Mouse (Mus musculus) lung, embryonic 16.5 days (tissue): Measurements from ENCODE around the gene Bsn. TPM values are rescaled to one million over a fixed set of nuclear protein-coding genes. Genes with fewer than 3 reads are reported as not detected.

Experiments used
- ATAC-seq: fragments of 200-750 bp; cut with Nextera tagmentation; 2 replicates; pipeline ENCODE4 v1.8.0; 2017; ENCODE audit warnings: low read depth, mild to moderate bottlenecking, moderate library complexity
- H3K27ac ChIP-seq: fragments of 300-500 bp; sonication (generic); 2 replicates; pipeline ENCODE4 v1.5.1; 2014; ENCODE audit warnings: mild to moderate bottlenecking, control low read depth, low read length
- H3K27me3 ChIP-seq: fragments of 300-500 bp; sonication (generic); 2 replicates; pipeline ENCODE4 v1.6.1; 2014; ENCODE audit warnings: low read depth, low read length, mixed read lengths; ENCODE audit not compliant: control insufficient read depth, insufficient read depth
- H3K36me3 ChIP-seq: fragments of 300-500 bp; sonication (generic); 2 replicates; pipeline ENCODE4 v1.6.1; 2014; ENCODE audit warnings: low read length; ENCODE audit not compliant: control insufficient read depth, insufficient read depth
- H3K4me1 ChIP-seq: fragments of 300-500 bp; sonication (generic); replicated peaks from 2 replicates; pipeline ENCODE4 v1.6.1; 2014; ENCODE audit warnings: low read length, mixed read lengths; ENCODE audit not compliant: control insufficient read depth, insufficient read depth
- H3K4me2 ChIP-seq: fragments of 300-500 bp; sonication (generic); 2 replicates; pipeline ENCODE4 v1.6.1; 2014; ENCODE audit warnings: low read depth, low read length, control low read depth
- H3K4me3 ChIP-seq: fragments of 300-500 bp; sonication (generic); 2 replicates; pipeline ENCODE4 v1.5.1; 2014; ENCODE audit warnings: mild to moderate bottlenecking, low read length, control low read depth
- H3K9ac ChIP-seq: fragments of 300-500 bp; sonication (generic); 2 replicates; pipeline ENCODE4 v1.6.1; 2014; ENCODE audit warnings: low read length, control low read depth
- H3K9me3 ChIP-seq: fragments of 300-500 bp; sonication (generic); 2 replicates; pipeline ENCODE4 v1.6.1; 2016; ENCODE audit warnings: low read length; ENCODE audit not compliant: control insufficient read depth
- WGBS: fragments of 180-500 bp; shearing (Covaris S2); extraction: QIAGEN DNeasy Blood & Tissue Kit; methylation state at CpG from one replicate; pipeline ENCODE4 v1.1.7; 2014; 5-methylcytosine and 5-hydroxymethylcytosine counted together
- polyA plus RNA-seq: library from polyadenylated mRNA; unstranded; fragments of >200 nt; fragmentation: Nextera tagmentation; extraction: Ambion mirVana; gene quantifications from 2 replicates; pipeline ENCODE4 v1.2.1, GENCODE M21; 2015

Bsn gene
- polyA plus RNA-seq, 1 experiment from 2014 or later: 0.26 TPM

GRCm38 (mm10) chr9:108082549-108082948 is 107.6 kb downstream of the Bsn start:
- no peak overlapping the region for H3K27ac ChIP-seq
- H3K9me3 ChIP-seq: no peaks in the 10 kb centered on the region
- peaks cover 20% of the 10 kb centered on the region for H3K36me3 ChIP-seq
- peak overlapping the region; percentile 43 for H3K4me2 ChIP-seq
- H3K4me1 ChIP-seq: peaks cover 8% of the 10 kb centered on the region; the same call in 1 of the 2 replicates
- H3K4me3 ChIP-seq: peak overlapping the region; percentile 25
- 5% methylated on average over 19 of the region's 19 CpGs for WGBS
- H3K27me3 ChIP-seq: peaks cover 25% of the 10 kb centered on the region
- peak overlapping the region; percentile 21; the same call in 1 of the 2 replicates for H3K9ac ChIP-seq
- no peak for ATAC-seq

GRCm38 (mm10) chr9:108080168-108080567 is 110.0 kb downstream of the Bsn start, which contains the start of gene Mst1:
Gene Mst1 (plus strand): TSS chr9:108080436.
- ATAC-seq: no peak
- 65% methylated on average over 5 of the region's 5 CpGs for WGBS
- no peak within 1 kb of the TSS for H3K27ac ChIP-seq

GRCm38 (mm10) chr9:108073141-108073930 is 116.8 kb downstream of the Bsn start:
- no peak overlapping the region for H3K9ac ChIP-seq
- no peaks in the 10 kb centered on the region for H3K9me3 ChIP-seq
- no peak overlapping the region for H3K27ac ChIP-seq
- H3K4me3 ChIP-seq: no peak overlapping the region
- 59% methylated on average over 7 of the region's 7 CpGs for WGBS
- peaks cover 2% of the 10 kb centered on the region; the same call in 1 of the 2 replicates for H3K4me1 ChIP-seq
- 0 out of 2 replicates have a peak, but pooled peaks have one; percentile 21 for ATAC-seq
- H3K36me3 ChIP-seq: peaks cover 4% of the 10 kb centered on the region; the same call in 1 of the 2 replicates
- H3K27me3 ChIP-seq: no peaks in the 10 kb centered on the region
- no peak overlapping the region for H3K4me2 ChIP-seq

More at GRCm38 (mm10) chr9:108080168-108080567, 110.0 kb downstream of the Bsn start, which contains the start of gene Mst1:
- H3K9me3 ChIP-seq: no peaks in the 10 kb centered on the region
- peak within 1 kb of the TSS; percentile 83 for H3K9ac ChIP-seq
- H3K27me3 ChIP-seq: peaks cover 25% of the 10 kb centered on the region
- peaks cover 8% of the 10 kb centered on the region; the same call in 1 of the 2 replicates for H3K4me1 ChIP-seq
- H3K4me3 ChIP-seq: peak within 1 kb of the TSS; percentile 65
- peaks cover 2% of the 10 kb centered on the region; the same call in 1 of the 2 replicates for H3K36me3 ChIP-seq
- peak within 1 kb of the TSS; percentile 86 for H3K4me2 ChIP-seq

GRCm38 (mm10) chr9:108072481-108072924 is 117.7 kb downstream of the Bsn start:
- 62% methylated on average over 9 of the region's 9 CpGs for WGBS

GRCm38 (mm10) chr9:108071801-108072200 is 118.4 kb downstream of the Bsn start:
- WGBS: 62% methylated on average over 4 of the region's 4 CpGs
- Histone ChIP-seq H3K4me2 (no peak overlapping the region), H3K9ac (no peak overlapping the region), H3K27me3 (no peaks in the 10 kb centered on the region), H3K36me3 (peaks cover 4% of the 10 kb centered on the region; the same call in 1 of the 2 replicates), H3K4me1 (no peaks in the 10 kb centered on the region), H3K27ac (no peak overlapping the region), H3K9me3 (no peaks in the 10 kb centered on the region), H3K4me3 (no peak overlapping the region)
- no peak for ATAC-seq

More at GRCm38 (mm10) chr9:108072481-108072924, 117.7 kb downstream of the Bsn start:
- ATAC-seq: no peak
- Histone ChIP-seq H3K4me2 (no peak overlapping the region), H3K9me3 (no peaks in the 10 kb centered on the region), H3K36me3 (peaks cover 4% of the 10 kb centered on the region; the same call in 1 of the 2 replicates), H3K4me1 (no peaks in the 10 kb centered on the region), H3K4me3 (no peak overlapping the region), H3K9ac (0 out of 2 replicates have a peak overlapping the region, but pooled peaks have one; percentile 4), H3K27ac (0 out of 2 replicates have a peak overlapping the region, but pooled peaks have one; percentile 17), H3K27me3 (no peaks in the 10 kb centered on the region)

- Histone ChIP-seq H3K4me1 (no peaks in the 10 kb centered on the region), H3K4me2 (no peak overlapping the region), H3K36me3 (peaks cover 4% of the 10 kb centered on the region; the same call in 1 of the 2 replicates), H3K27ac (no peak overlapping the region), H3K4me3 (no peak overlapping the region), H3K9ac (no peak overlapping the region), H3K9me3 (no peaks in the 10 kb centered on the region), H3K27me3 (no peaks in the 10 kb centered on the region)
- no peak for ATAC-seq
- 84% methylated on average over 7 of the region's 7 CpGs for WGBS
Measured at GRCm38 (mm10) chr9:108069529-108069928, 120.7 kb downstream of the Bsn start.

GRCm38 (mm10) chr9:108069007-108069406 is 121.2 kb downstream of the Bsn start:
- WGBS: 84% methylated on average over 9 of the region's 9 CpGs
- no peak overlapping the region for H3K27ac ChIP-seq
- ATAC-seq: no peak
- H3K4me1 ChIP-seq: no peaks in the 10 kb centered on the region
- H3K9me3 ChIP-seq: no peaks in the 10 kb centered on the region
- H3K9ac ChIP-seq: no peak overlapping the region
- H3K36me3 ChIP-seq: peaks cover 4% of the 10 kb centered on the region; the same call in 1 of the 2 replicates
- H3K4me2 ChIP-seq: no peak overlapping the region
- H3K4me3 ChIP-seq: no peak overlapping the region
- H3K27me3 ChIP-seq: no peaks in the 10 kb centered on the region

GRCm38 (mm10) chr9:108067900-108068299 is 122.3 kb downstream of the Bsn start:
- H3K4me3 ChIP-seq: no peak overlapping the region
- no peaks in the 10 kb centered on the region for H3K9me3 ChIP-seq
- no peaks in the 10 kb centered on the region for H3K4me1 ChIP-seq
- H3K4me2 ChIP-seq: no peak overlapping the region
- ATAC-seq: peak; percentile 50; the same call in 1 of the 2 replicates
- no peaks in the 10 kb centered on the region for H3K27me3 ChIP-seq
- 14% methylated on average over 8 of the region's 8 CpGs for WGBS
- H3K9ac ChIP-seq: no peak overlapping the region
- H3K36me3 ChIP-seq: peaks cover 5% of the 10 kb centered on the region
- no peak overlapping the region for H3K27ac ChIP-seq

- ATAC-seq: no peak
- Histone ChIP-seq H3K9me3 (no peaks in the 10 kb centered on the region), H3K27me3 (no peaks in the 10 kb centered on the region), H3K9ac (no peak overlapping the region), H3K4me1 (no peaks in the 10 kb centered on the region), H3K4me3 (no peak overlapping the region), H3K27ac (no peak overlapping the region), H3K36me3 (peaks cover 5% of the 10 kb centered on the region), H3K4me2 (no peak overlapping the region)
- 77% methylated on average over 7 of the region's 7 CpGs for WGBS
Measured at GRCm38 (mm10) chr9:108067199-108067598, 123.0 kb downstream of the Bsn start.
